Mouse (Mus musculus) ES-Bruce4 (cell line): ENCODE measurements around the gene Coil.

Source experiments
- CTCF ChIP-seq: IDR thresholded peaks from one replicate; pipeline ENCODE4 v1.8.1; 2011; ENCODE audit warnings: low read depth, low read length
- POLR2A ChIP-seq: IDR thresholded peaks from one replicate; pipeline ENCODE4 v1.8.1; 2011; ENCODE audit warnings: low read length; ENCODE audit not compliant: insufficient read depth

DNA sequence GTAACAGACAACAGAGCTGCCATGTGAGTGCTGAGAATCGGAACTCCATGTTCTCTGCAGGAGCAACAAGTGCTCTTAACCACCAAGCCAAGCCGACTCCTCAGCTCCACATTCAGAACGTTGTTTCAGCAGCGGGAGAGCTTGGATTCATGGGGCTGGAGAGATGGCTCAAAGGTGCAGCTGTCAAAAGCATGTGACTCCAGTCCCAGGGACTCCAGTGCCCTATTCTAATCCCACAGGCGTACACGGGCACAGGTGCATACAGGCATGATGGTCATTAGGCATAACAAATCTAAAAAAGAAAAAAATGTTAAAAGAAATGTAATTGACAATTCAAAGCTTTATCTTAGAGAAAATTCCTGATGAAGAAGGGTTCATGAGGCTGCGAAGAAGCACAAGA lies 23.1 kb downstream of the Coil start:
- TF ChIP-seq POLR2A (no peak), CTCF (no peak)
